Mouse (Mus musculus): ENCODE data around the gene Sdccag8.

DNA sequence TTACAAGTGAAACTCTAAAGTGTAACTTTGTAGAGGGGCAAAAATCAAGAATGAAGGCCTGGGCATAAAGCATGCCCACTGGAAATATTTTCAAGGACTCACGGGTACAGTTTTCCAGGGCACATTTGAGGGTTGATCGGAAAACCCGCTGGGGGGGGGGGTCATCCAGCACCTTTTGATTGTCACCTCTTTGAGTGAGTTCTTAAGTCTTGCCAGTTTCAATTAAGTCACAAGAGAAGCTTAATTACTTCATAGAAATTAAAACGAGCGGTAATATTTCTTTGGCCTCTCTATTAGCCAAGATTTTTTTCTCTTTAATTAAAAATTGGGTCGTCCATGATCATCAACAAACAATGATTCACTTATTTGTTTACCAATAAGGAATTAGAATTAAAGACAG is 182.8 kb downstream of the Sdccag8 start:
- no peak for TF ChIP-seq CTCF (conservative IDR thresholded peaks at IDR 0.05; ENCODE audit: insufficient read depth, insufficient read length, low read depth, low read length)
- TF ChIP-seq POLR2A (IDR thresholded peaks at IDR 0.05; ENCODE audit: low read depth, low read length): no peak
